Mouse (Mus musculus) adrenal gland, postnatal 14 days (tissue): ENCODE results near the gene Pnliprp2. TPM values are rescaled to one million over a fixed set of nuclear protein-coding genes. Genes with fewer than 3 reads are reported as not detected.

Source experiments
- DNase-seq: peaks from one replicate; pipeline ENCODE4 v3.0.0; 2021; ENCODE audit warnings: mixed read lengths
- total RNA-seq: library from RNA; stranded (reverse); gene quantifications from 2 replicates; pipeline ENCODE4 v1.2.3, GENCODE M21; 2021

The Pnliprp2 gene
- total RNA-seq, 1 experiment from 2014 or later = not detected

- DNase-seq = no peak
Measured at GRCm38 (mm10) chr19:58795114-58795669, 35.7 kb downstream of the Pnliprp2 start.

- DNase-seq = no peak
Measured at GRCm38 (mm10) chr19:58805191-58805779, 45.8 kb downstream of the Pnliprp2 start.

- DNase-seq = peak; percentile 83
Measured at GRCm38 (mm10) chr19:58806364-58806763, 46.8 kb downstream of the Pnliprp2 start.

- no peak for DNase-seq
Measured at GRCm38 (mm10) chr19:58808864-58809263, 49.3 kb downstream of the Pnliprp2 start.

GRCm38 (mm10) chr19:58810536-58810935 lies 51.0 kb downstream of the Pnliprp2 start:
- DNase-seq = peak; percentile 87

GRCm38 (mm10) chr19:58815179-58815922 lies 55.8 kb downstream of the Pnliprp2 start:
- DNase-seq = no peak

GRCm38 (mm10) chr19:58816453-58817041 lies 57.0 kb downstream of the Pnliprp2 start:
- DNase-seq = no peak

GRCm38 (mm10) chr19:58817398-58817797 lies 57.9 kb downstream of the Pnliprp2 start:
- no peak for DNase-seq

- peak; percentile 35 for DNase-seq
Measured at GRCm38 (mm10) chr19:58818571-58819415, 59.3 kb downstream of the Pnliprp2 start.

GRCm38 (mm10) chr19:58822454-58823200 lies 63.1 kb downstream of the Pnliprp2 start:
- DNase-seq = peak; percentile 92

GRCm38 (mm10) chr19:58823301-58823700 lies 63.8 kb downstream of the Pnliprp2 start:
- no peak for DNase-seq

GRCm38 (mm10) chr19:58824316-58824715 lies 64.8 kb downstream of the Pnliprp2 start:
- no peak for DNase-seq

Other genes with a start within 250 kb of the Pnliprp2 start
- gene Ccdc172, start 247.7 kb upstream of the Pnliprp2 start, total RNA-seq = not detected in 2 replicates
- gene Pnlip, start 107.2 kb upstream of the Pnliprp2 start, total RNA-seq = not detected in 2 replicates
- gene Pnliprp1, start 30.8 kb upstream of the Pnliprp2 start, total RNA-seq = 1.7 TPM in 1 of 2 replicates, not detected in the other
- not detected in 2 replicates for gene 1700019N19Rik, start 34.7 kb downstream of the Pnliprp2 start, total RNA-seq
- 0.30 and 0.38 TPM in 2 replicates for gene Eno4, start 183.7 kb downstream of the Pnliprp2 start, total RNA-seq
- gene Hspa12a, start 183.9 kb downstream of the Pnliprp2 start, total RNA-seq = 60.8 and 61.8 TPM in 2 replicates